Mouse (Mus musculus) cerebellum, postnatal 14 days (tissue): Measurements from ENCODE around the gene Uap1l1.
A peak's percentile ranks its signal among the peaks of the same experiment; 100 is the strongest.
"Not testable (repeated sequence)": the region's sequence is repeated elsewhere in the genome, so short reads cannot be mapped to it uniquely, and the experiment has no call there.

ENCODE experiments used
- DNase-seq, 2 experiments: peaks; one replicate each; pipeline ENCODE4 v3.0.0; 2021; ENCODE audit warnings: mixed read lengths in 2 of 2

Uap1l1 gene

DNA sequence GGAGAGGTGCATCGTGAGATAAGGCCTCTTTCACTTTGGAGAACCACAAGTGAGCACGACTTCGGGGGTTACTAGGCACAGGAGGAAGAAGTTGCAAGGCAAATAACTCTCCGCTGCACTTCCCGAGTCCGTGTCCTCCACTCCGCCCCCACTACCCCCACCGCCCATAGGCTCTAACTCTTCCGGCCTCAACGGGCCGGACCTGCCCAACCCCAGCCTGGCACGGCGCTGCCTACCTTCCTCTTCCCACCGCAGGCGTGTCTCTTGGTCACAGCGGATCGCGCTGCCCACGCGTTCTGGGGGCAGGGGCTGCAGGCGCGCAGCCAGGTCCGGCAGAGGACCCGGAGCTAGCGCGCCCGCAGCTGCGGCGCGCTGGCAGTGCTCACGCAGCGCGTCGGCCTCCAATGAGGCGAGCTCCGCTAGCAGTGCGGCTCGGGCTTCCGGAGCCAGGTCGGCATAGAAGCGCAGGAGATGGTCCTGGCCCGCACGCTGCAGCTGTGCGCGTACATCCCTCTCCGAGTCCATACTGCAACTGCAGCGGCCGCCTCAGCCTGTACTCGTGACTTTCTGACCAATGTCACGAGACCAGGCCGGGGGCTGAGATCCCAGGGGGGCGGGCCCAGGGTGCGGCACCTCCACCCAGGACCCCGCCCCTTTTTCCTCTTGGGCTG is at the start of gene Uap1l1:
TSS of gene Uap1l1 (minus strand) at position 592 of the 671 bp plus-strand sequence.
- peak; percentile 44 to 59 for DNase-seq

DNA sequence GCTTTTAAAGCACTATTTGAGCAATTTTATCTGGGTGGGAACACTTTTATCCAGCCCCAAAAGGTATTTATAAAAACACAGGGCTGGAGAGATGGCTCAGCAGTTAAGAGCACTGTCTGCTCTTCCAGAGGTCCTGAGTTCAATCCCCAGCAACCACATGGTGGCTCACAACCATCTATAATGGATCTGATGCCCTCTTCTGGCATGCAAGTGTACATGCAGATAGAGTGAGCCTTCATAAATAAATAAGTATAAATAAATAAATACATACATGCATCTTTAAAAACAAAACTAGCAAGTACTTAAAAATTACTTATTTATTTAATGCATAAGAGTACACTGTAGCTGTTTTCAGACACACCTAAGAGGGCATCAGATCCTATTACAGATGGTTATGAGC is 48.0 kb upstream of the Uap1l1 start:
- DNase-seq, result not testable (repeated sequence)

DNA sequence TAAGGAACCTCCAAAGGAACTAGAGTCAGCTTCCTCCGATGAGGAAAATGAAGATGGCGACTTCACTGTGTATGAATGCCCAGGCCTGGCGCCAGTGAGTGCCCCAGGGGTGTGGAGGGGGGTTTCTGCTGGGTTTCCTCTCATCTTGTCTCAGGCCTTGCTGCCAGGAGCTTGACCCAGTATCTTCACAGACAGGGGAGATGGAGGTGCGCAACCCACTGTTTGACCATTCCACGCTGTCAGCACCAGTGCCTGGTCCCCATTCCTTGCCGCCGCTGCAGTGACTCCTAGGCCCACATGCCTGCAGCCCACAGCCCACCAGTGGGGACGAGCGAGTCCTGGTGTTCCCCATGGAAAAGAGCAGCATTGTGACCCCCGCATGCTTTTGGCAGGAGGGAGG is 43.4 kb upstream of the Uap1l1 start:
- no peak for DNase-seq

DNA sequence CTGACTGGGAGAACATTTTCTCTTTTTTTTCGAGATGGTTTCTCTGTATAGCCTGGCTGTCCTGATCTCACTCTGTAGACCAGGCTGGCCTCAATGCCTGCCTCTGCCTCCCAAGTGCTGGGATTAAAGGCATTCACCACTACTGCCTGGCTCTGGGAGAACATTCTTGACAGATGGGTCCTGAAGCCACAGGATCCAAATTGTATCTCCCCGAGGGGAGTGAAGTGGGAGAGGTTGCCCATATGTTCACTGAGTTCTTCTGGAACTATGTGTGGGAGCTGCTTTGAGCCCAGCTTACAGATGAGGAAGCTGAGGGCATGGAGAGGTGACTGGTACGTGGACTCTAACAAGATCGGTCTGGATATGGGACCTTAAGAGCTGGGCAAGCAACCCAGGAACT is 38.5 kb upstream of the Uap1l1 start:
- DNase-seq, result no peak

DNA sequence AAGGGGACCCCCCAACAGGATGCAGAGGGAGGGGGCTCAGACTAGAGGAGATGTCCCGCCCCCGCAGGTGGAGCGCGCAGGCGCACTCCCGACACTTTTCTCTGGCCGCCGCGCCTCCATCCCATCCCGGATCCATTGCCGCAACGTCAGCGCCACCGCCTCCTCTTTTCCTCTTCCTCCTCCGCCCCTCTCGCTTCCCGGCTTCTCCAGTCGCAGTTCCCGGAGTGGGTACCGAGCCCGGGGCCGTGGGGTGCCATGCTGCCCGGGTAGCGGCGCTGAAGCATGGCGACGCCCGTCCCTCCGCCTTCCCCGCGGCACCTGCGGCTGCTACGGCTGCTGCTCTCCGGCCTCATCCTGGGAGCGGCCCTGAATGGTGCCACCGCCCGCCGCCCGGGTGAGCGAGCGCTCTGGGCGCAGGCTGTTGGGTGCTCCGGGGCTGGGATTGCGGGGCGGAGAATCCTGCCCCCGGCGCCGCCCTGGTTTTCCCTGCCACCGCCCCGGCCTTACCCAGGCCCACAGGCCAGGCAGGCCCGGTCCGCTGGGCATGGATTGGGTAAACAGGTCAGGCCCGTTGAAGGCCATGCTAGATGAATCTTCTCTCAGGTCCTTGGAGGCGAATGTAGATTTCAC is 37.6 kb upstream of the Uap1l1 start:
- peak; percentile 91 to 94 for DNase-seq

DNA sequence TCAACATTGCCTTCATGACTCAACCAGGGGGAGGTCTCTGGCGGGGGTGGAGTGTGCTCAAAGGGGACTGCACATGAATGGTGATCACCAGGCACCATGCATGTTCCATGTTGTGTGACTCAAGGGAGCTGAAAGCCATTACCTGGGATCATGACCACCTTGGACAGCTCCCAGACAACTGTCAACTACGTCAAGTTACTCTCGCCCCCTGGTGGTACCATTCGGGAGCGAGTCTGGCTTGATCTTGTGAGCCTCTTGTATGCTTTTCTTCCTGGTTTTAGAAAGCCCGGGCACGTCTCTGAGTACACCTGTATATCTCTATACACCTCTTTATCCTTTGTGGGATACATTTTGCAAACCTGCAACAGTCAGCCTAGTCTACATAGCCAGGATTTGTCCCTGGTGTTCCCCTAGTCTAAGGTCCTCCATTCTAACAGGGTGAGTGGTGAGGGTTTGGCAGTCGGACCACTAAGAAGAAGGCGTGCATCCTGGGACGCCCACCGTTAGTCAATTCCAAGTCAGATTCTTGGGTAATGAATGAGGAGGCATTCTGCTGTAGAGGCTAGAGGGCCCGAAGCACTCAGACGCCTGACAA is 37.0 kb upstream of the Uap1l1 start:
- peak; percentile 87 to 96 for DNase-seq

DNA sequence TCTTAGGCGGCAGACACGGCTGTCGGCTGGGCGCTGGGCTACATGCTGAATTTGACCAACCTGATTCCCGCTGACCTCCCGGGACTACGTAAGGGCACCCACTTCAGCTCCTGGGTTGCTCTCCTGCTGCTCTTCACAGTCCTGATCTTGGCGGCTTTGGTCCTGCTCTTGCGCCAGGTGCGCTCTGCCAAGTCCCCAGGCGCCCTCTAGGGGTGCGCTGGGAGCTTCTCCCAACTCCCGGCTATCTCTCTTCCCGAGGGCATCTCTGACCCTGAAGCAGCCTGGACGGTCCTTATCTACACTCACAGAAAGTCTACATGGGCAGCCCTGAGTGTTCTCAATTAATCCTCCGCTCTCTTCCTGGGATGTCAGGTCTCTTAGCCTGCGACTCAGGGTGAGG is 35.3 kb upstream of the Uap1l1 start:
- DNase-seq, result peak; percentile 77 to 80

DNA sequence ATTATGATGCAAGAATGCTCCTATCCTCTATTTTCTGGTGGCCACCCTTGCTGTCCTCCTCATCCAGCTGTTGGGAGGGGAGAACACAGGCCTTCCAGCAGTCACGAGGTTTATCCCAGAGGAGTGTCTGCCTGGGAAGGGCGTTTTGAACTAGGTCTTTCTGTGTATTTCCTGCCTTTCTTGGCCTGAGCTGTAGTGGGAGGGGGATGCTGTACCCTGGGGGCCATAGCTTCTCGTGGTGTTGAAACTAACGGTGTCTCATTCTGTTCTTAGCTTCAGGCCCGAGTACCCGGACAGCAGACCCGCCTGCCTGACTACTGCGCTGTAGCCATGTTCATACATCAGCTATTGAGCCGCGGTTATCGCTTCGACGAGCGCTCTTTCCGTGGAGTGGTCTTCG is 34.8 kb upstream of the Uap1l1 start:
- no peak for DNase-seq

DNA sequence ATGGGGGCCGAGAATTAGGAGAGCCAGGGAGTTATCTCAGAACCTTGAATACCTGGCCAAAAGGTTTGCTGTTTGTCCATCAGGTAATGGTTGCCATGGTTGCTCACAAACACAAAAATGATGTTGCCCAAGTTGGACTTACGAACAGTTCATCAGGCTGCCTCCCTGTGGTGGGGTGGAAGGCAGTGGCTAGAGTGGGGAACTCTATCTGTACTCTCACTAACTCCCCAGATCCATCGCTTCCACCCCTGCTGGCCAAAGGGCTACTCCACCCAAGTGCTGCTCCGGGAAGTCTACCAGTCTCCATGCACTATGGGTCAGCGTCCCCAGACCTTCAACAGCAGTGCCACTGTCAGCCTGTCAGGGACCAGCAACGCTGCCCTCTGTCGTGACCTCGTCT is 33.6 kb upstream of the Uap1l1 start, which contains the start of gene Npdc1:
TSS of gene Npdc1 (plus strand) at position 301 of the 400 bp plus-strand sequence.
- DNase-seq, result no peak

DNA sequence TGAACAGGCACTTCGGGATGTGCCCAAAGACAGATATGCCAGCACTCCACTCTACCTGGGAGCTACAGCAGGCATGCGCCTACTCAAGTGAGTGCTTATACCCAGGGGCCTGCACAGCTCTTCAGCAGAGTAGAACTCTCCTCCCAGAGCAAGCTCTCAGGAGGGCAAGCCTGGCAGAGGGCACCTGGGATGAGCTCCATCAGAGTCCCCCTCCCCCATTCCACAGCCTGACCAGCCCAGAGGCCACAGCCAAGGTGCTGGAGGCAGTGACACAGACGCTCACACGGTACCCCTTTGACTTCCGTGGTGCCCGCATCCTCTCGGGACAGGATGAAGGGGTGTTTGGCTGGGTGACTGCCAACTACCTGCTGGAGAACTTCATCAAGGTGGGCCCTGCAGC is 32.6 kb upstream of the Uap1l1 start:
- DNase-seq, result no peak

DNA sequence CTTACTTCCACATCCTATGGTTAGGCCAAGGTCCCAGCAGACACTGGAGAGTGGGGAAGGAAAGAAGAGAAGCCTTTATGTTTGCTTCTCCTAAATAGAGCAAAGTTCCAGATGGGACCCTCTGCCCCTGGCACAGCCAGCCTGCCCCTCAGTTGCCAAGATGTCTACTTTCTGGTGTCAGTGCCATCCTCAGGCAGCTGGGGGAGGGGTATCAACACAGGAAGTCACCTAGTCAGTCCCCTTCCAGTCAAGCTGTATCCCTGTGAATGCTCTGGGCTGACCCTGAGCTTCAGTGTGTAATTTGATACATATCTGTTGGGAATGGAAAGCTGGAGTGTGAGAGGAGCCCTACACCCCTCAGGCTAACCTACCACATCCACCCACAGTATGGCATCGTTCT is 31.5 kb upstream of the Uap1l1 start:
- DNase-seq, result peak; percentile 46 to 53

DNA sequence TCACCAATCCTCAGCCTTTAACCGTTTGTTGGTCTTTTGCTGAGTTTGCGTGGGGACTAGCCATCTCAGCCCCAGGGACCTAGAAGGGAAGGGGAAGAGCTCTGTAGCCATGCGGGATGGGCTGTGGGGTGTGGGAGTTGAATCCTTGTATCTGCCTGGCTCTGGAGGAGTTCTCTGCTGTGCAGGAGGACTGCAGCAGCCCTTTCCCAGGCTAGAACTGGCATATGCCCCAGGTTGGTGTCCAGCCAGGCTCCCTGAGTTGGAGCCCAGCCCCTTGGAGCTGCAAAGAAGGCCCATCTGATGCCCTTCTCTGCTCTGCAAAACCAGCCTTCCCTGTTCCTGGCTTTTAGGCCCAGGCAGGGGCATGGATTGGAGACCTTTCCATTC is 31.1 kb upstream of the Uap1l1 start:
- DNase-seq, result peak; percentile 87 to 88

DNA sequence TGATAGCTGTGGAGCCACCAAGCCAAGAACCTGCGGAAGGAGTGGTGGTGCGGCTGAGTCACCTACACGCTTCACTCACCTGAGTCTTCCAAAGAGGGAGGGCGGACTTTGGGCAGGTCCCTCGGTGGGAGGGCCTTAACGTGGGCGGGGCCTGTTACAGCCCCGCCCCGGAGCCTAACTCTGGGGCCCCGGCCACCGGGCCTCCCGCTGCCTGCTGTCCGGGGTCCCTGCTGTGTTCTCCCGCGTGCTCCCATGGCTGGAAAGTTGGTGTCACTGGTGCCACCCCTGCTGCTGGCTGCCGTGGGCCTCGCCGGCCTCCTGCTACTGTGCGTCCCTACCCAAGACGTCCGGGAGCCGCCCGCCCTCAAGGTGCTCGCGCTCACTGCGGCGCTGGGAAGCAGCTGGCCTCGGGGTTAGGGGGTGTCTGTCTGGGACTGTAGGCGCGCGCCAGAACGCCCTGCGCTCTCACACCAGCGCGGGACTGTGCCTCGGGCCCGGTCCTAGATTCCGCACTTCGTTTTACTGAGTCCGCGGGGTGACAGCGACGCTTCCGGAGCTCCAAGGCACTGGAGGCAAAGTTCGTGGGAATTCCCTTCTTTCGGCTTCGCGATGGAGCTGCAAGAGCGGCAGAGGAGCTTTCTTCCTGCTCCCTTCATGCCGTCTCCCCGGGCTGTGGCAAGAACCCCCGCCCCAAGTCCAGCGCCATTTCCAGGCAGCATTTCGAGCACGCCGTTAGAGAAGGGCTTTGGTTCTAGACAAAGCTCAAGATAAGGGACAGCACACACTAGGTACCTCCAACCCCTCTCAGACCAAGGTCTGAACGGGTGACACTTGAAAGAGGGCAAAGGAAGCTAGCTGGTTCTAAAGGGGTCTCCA is 30.5 kb upstream of the Uap1l1 start, which contains the start of gene Entpd2:
TSS of gene Entpd2 (plus strand) at position 154 of the 876 bp plus-strand sequence.
- DNase-seq, result peak in 1 of 2 experiments; percentile 50

DNA sequence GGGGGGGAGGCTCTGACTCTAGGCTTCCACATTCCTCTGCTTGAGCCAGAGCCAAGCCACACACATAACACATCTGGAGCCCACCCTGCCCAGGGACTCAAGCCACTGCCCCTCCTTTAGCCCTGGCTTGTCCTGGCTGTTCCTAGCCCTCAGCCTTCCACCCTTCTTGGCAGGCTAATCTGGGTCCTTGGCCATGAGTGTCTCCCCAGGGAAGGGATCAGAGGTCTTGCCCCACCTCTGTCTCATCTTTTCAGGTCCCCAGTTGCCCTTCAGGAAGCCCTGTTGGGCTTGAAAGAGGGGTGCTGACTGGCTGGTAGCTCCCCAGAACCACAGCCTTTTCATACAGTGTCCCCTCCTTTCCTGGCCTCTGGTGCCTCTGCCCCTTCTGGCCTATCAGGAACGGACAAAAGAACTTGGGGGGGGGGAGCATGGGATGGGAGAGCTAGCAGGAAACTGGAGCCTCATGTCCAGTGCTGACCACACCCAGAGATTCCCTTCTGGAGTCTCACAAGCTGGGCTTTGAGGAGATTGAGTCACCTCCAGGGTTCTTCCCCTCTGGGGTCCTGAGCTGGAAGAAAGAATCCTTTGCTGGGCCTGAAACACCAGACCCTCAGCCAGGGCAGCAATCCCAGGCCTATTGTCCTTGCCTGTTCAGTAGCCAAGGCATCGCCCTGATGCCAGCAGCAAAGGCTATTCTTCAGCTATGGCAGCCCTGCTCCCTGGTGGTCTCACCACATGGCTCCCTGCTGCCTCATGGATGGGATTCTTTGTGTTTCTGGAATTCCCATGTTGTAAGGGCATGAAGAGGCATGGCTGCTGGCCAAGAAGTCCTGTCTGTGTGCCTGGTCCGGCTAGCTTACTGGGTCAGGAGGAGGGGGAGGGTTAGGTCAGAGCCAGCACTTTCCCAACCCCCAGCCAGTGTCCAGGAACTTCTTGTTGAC is 29.1 kb upstream of the Uap1l1 start:
- DNase-seq, result peak; percentile 62 to 67

DNA sequence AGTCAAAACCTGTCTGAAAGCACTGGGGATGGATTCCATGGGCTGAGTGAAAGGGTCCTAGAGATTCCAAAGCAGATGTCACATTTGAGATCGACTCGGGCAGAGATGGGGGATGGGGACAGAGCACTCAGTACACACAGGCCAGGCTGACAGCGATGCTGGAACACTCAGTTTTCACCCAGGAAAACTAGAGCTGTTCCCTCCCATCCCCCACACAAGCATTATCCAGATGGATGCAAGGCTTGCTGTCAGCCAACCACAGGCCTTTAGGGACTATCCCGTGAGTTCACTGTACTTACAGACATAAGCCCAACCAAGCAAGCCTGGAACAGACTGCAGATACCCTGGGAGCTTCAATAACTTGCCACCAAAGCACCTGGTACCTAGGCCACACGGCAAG is 25.8 kb upstream of the Uap1l1 start:
- no peak for DNase-seq

DNA sequence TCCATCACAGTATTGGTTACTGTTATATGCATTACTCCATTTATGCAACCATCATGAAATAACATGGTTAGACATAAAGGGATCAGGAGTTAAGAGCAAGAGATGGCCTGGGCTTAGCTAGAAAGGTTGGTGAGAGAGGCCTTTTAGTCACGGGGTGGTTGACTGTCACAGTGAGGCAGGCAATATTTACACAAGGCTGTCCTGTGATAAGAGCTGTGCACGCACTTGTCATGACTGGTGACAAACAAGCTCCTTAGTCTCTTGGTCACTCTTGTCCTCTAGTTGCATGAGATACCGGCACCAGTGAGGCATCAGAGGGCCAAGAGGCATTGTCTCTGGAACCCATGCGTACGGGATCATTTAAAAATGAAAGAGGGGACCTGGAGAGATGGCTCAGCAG is 19.0 kb upstream of the Uap1l1 start:
- no peak for DNase-seq

DNA sequence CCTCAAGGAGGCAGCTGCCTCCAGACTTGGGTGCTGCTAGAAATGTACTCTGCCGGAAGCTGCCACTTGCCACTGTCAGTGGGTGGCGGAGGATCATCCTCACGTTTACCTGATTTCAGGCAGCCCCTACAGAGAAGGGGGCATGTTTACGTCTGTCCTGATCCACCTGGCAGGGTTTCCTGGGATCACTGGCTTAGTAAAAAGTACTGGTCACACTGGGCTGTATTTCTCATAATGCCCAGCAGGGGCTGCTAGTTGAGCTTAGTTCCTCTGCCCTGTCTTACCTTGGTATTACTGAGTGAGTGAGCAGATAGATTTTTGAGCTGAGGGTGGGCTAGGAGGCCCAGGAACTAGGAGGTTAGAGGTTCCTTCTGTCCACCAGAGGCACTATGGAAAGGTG is 11.1 kb upstream of the Uap1l1 start:
- DNase-seq, result peak; percentile 82 to 85

DNA sequence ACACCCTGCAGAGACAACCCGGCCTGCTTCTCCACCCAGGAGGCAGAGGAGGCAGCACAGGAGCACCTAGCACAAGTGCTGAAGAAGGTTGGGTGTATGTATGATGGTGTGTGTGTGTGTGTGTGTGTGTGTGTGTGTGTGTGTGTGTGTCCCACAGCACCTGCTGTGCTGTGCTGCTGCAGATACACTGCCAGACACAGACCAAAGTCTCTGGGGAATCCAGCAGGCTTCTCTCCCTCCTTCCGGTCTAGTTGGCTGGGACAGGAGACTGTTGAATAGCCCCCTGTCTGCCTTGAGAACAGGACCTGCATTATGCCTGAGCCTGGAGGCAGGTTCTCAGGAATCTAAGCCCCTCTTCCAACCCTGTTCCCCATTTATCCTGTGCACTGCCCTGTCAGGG is 7.9 kb upstream of the Uap1l1 start:
- DNase-seq, result no peak

DNA sequence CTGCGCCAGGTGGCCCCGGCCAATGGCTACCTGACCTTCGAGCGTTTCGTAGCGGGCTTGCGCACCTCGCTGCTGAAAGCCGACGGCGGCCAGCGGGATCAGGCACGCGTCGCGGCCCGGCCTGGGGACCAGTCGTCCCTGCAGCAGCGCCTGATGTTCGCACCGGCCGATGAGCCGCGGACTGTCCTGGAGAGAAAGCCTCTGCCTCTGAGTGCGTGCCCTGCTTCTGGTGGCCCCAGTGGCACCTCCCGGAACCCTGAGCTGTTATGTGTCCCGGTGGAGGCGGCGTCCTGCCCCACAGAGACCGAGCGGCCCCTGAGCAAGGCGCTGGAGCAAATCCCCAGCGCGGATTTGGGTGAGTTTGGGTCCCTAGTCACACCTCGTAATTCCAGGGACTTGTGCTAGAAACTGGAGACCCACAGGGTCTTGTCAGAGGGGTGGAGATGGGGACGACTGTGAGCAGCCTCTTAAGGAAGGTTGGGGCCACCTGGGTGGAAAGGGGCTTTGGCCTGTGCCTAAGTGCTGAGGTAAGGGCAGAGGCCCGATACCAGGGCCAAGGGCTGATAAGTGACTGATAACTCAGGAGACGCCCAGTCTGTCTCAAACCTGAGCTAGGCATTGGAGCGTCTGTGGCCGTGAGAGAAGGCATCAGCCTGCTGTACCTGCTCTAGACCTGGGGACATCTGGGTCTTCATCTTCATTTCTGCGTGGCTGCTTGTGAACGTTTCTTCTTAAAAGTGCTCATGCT is 7.3 kb upstream of the Uap1l1 start:
- DNase-seq, result no peak

DNA sequence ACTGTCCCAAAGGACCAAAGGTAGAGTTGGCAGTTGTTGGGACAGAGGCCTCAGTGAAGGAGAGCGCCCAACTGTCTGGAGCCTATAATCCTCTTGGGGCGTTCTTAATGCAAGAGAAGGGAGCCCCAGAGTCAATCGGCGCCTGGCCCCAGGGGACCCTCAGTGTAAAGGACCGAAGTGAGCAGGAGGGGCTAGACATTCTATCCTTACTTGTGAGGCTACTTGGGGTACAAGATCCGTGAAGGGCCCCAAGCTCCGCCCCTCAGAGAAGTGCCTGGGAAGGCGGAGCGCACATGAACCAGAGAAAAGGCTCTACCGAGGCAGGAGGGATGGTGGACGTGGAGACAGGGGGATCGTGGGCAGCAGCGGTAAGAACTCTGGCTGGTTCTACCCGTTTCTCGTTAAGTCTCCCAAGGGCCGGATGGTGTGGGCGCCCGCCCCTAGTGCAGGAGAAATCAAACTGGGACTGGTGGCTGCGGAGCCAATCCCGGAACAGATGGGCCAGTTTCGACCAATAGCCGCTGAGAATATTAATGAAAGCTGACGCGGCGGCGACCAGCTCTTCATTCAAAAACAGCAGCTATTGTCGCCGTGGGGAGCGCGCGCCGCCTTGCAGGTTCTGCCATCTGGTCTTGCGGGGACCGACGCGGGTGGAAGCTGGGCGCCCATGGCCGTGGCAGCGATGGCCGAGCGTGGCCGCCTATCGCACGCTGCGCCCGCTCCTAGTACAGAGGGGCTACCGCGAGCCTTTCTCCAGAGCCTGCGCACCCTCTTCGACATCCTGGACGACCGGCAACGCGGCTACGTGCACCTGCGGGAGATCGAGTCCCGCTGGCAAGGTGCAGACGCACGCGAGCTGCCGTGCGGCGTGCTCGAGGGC is 6.5 kb upstream of the Uap1l1 start, which contains the start of gene Sapcd2:
TSS of gene Sapcd2 (plus strand) at position 558 of the 880 bp plus-strand sequence.
- peak; percentile 87 to 92 for DNase-seq
